Mouse (Mus musculus): ENCODE results near the gene Prickle1. TPM values are rescaled to one million over a fixed set of nuclear protein-coding genes. Genes with fewer than 3 reads are reported as not detected.

Gene Prickle1
- polyA plus RNA-seq (2015; fragmentation: Nextera tagmentation; extraction: Ambion mirVana), result 17.7 and 22.3 TPM in 2 replicates

GRCm38 (mm10) chr15:93595746-93596145 is at the start of gene Prickle1:
Gene Prickle1, minus strand, starts transcription at chr15:93595891.

Other genes starting within 250 kb of the Prickle1 start
- gene Zcrb1, start 197.6 kb downstream of the Prickle1 start, polyA plus RNA-seq (2015; fragmentation: Nextera tagmentation; extraction: Ambion mirVana), result 122 and 137 TPM in 2 replicates
- 18.7 and 24.0 TPM in 2 replicates for gene Pphln1, start 197.5 kb downstream of the Prickle1 start, polyA plus RNA-seq (2015; fragmentation: Nextera tagmentation; extraction: Ambion mirVana)

Data from adrenal gland, postnatal 0 days (tissue).